Mouse (Mus musculus): ENCODE data around the gene Usp54. TPM values are rescaled to one million over a fixed set of nuclear protein-coding genes. Genes with fewer than 3 reads are reported as not detected.

Usp54 gene
- polyA plus RNA-seq, 1 experiment from 2014 or later: 12.6 TPM

GRCm38 (mm10) chr14:20660827-20661660, 20.2 kb upstream of the Usp54 start:
- ATAC-seq (replicated peaks; ENCODE audit: insufficient number of reproducible peaks, low FRiP score, low TSS enrichment, low read depth) (peak; percentile 81), DNase-seq (ENCODE audit: low spot score) (peak; percentile 100)
- Histone ChIP-seq H3K4me1 (ENCODE audit: control insufficient read depth, insufficient read depth, low read length) (no peaks in the 10 kb centered on the region), H3K4me2 (ENCODE audit: low read depth, low read length) (peak overlapping the region; percentile 88), H3K27ac (replicated peaks; ENCODE audit: low read depth, low read length) (peak overlapping the region; percentile 70), H3K27me3 (ENCODE audit: control insufficient read depth, insufficient read depth, low read length) (peaks cover 2% of the 10 kb centered on the region; the same call in 1 of the 2 replicates), H3K36me3 (replicated peaks; ENCODE audit: control insufficient read depth, insufficient read depth, low read depth, low read length) (no peaks in the 10 kb centered on the region), H3K4me3 (ENCODE audit: low read depth, low read length) (peak overlapping the region; percentile 62), H3K9ac (replicated peaks; ENCODE audit: low read length) (peak overlapping the region; percentile 81), H3K9me3 (replicated peaks; ENCODE audit: control insufficient read depth, low read length) (no peaks in the 10 kb centered on the region)
- 2% methylated on average over 52 of the region's 52 CpGs for WGBS

- 95% methylated on average over 7 of the region's 7 CpGs for WGBS
- DNase-seq (ENCODE audit: low spot score) (no peak), ATAC-seq (replicated peaks; ENCODE audit: insufficient number of reproducible peaks, low FRiP score, low TSS enrichment, low read depth) (no peak)
- H3K27me3 ChIP-seq (ENCODE audit: control insufficient read depth, insufficient read depth, low read length): peaks cover 2% of the 10 kb centered on the region; the same call in 1 of the 2 replicates
- H3K27ac ChIP-seq (replicated peaks; ENCODE audit: low read depth, low read length): no peak overlapping the region
- no peaks in the 10 kb centered on the region for H3K4me1 ChIP-seq (ENCODE audit: control insufficient read depth, insufficient read depth, low read length)
- no peak overlapping the region for H3K4me3 ChIP-seq (ENCODE audit: low read depth, low read length)
- no peak overlapping the region for H3K9ac ChIP-seq (replicated peaks; ENCODE audit: low read length)
- H3K4me2 ChIP-seq (ENCODE audit: low read depth, low read length): no peak overlapping the region
- no peaks in the 10 kb centered on the region for H3K36me3 ChIP-seq (replicated peaks; ENCODE audit: control insufficient read depth, insufficient read depth, low read depth, low read length)
- H3K9me3 ChIP-seq (replicated peaks; ENCODE audit: control insufficient read depth, low read length): no peaks in the 10 kb centered on the region
These were observed 18.8 kb upstream of the Usp54 start for GRCm38 (mm10) chr14:20659687-20660086.

- no peaks in the 10 kb centered on the region for H3K4me1 ChIP-seq (ENCODE audit: control insufficient read depth, insufficient read depth, low read length)
- ATAC-seq (replicated peaks; ENCODE audit: insufficient number of reproducible peaks, low FRiP score, low TSS enrichment, low read depth) (no peak), DNase-seq (ENCODE audit: low spot score) (no peak)
- no peaks in the 10 kb centered on the region for H3K9me3 ChIP-seq (replicated peaks; ENCODE audit: control insufficient read depth, low read length)
- peaks cover 2% of the 10 kb centered on the region; the same call in 1 of the 2 replicates for H3K27me3 ChIP-seq (ENCODE audit: control insufficient read depth, insufficient read depth, low read length)
- H3K36me3 ChIP-seq (replicated peaks; ENCODE audit: control insufficient read depth, insufficient read depth, low read depth, low read length): no peaks in the 10 kb centered on the region
- H3K4me2 ChIP-seq (ENCODE audit: low read depth, low read length): no peak overlapping the region
- H3K4me3 ChIP-seq (ENCODE audit: low read depth, low read length): no peak overlapping the region
- no peak overlapping the region for H3K9ac ChIP-seq (replicated peaks; ENCODE audit: low read length)
- H3K27ac ChIP-seq (replicated peaks; ENCODE audit: low read depth, low read length): no peak overlapping the region
- WGBS: 85% methylated on average over 6 of the region's 6 CpGs
These were observed 18.0 kb upstream of the Usp54 start for GRCm38 (mm10) chr14:20658902-20659301.

GRCm38 (mm10) chr14:20658326-20658725, 17.5 kb upstream of the Usp54 start:
- H3K4me2 ChIP-seq (ENCODE audit: low read depth, low read length): no peak overlapping the region
- no peaks in the 10 kb centered on the region for H3K9me3 ChIP-seq (replicated peaks; ENCODE audit: control insufficient read depth, low read length)
- H3K4me1 ChIP-seq (ENCODE audit: control insufficient read depth, insufficient read depth, low read length): no peaks in the 10 kb centered on the region
- peak; percentile 76 for DNase-seq (ENCODE audit: low spot score)
- no peaks in the 10 kb centered on the region for H3K36me3 ChIP-seq (replicated peaks; ENCODE audit: control insufficient read depth, insufficient read depth, low read depth, low read length)
- no peak overlapping the region for H3K4me3 ChIP-seq (ENCODE audit: low read depth, low read length)
- no peak overlapping the region for H3K27ac ChIP-seq (replicated peaks; ENCODE audit: low read depth, low read length)
- ATAC-seq (replicated peaks; ENCODE audit: insufficient number of reproducible peaks, low FRiP score, low TSS enrichment, low read depth): no peak
- H3K27me3 ChIP-seq (ENCODE audit: control insufficient read depth, insufficient read depth, low read length): peaks cover 2% of the 10 kb centered on the region; the same call in 1 of the 2 replicates
- no peak overlapping the region for H3K9ac ChIP-seq (replicated peaks; ENCODE audit: low read length)

GRCm38 (mm10) chr14:20656361-20656760, 15.5 kb upstream of the Usp54 start, which contains the start of gene Myoz1:
Myoz1 (minus strand) TSS chr14:20656540.
- Histone ChIP-seq H3K27me3 (ENCODE audit: control insufficient read depth, insufficient read depth, low read length) (no peaks in the 10 kb centered on the region), H3K36me3 (replicated peaks; ENCODE audit: control insufficient read depth, insufficient read depth, low read depth, low read length) (no peaks in the 10 kb centered on the region), H3K4me2 (ENCODE audit: low read depth, low read length) (no peak within 1 kb of the TSS), H3K9me3 (replicated peaks; ENCODE audit: control insufficient read depth, low read length) (no peaks in the 10 kb centered on the region), H3K4me1 (ENCODE audit: control insufficient read depth, insufficient read depth, low read length) (no peaks in the 10 kb centered on the region), H3K27ac (replicated peaks; ENCODE audit: low read depth, low read length) (no peak within 1 kb of the TSS), H3K4me3 (ENCODE audit: low read depth, low read length) (no peak within 1 kb of the TSS), H3K9ac (replicated peaks; ENCODE audit: low read length) (no peak within 1 kb of the TSS)
- DNase-seq (ENCODE audit: low spot score): peak; percentile 7
- no peak for ATAC-seq (replicated peaks; ENCODE audit: insufficient number of reproducible peaks, low FRiP score, low TSS enrichment, low read depth)
- 31% methylated on average over 11 of the region's 11 CpGs for WGBS

- H3K27ac ChIP-seq (replicated peaks; ENCODE audit: low read depth, low read length): no peak overlapping the region
- no peaks in the 10 kb centered on the region for H3K9me3 ChIP-seq (replicated peaks; ENCODE audit: control insufficient read depth, low read length)
- no peak overlapping the region for H3K9ac ChIP-seq (replicated peaks; ENCODE audit: low read length)
- no peaks in the 10 kb centered on the region for H3K4me1 ChIP-seq (ENCODE audit: control insufficient read depth, insufficient read depth, low read length)
- DNase-seq (ENCODE audit: low spot score) (no peak), ATAC-seq (replicated peaks; ENCODE audit: insufficient number of reproducible peaks, low FRiP score, low TSS enrichment, low read depth) (no peak)
- WGBS: 63% methylated on average over 9 of the region's 9 CpGs
- no peaks in the 10 kb centered on the region for H3K36me3 ChIP-seq (replicated peaks; ENCODE audit: control insufficient read depth, insufficient read depth, low read depth, low read length)
- no peak overlapping the region for H3K4me3 ChIP-seq (ENCODE audit: low read depth, low read length)
- no peak overlapping the region for H3K4me2 ChIP-seq (ENCODE audit: low read depth, low read length)
- no peaks in the 10 kb centered on the region for H3K27me3 ChIP-seq (ENCODE audit: control insufficient read depth, insufficient read depth, low read length)
These were observed 14.9 kb upstream of the Usp54 start for GRCm38 (mm10) chr14:20655731-20656130.

- WGBS: 80% methylated on average over 9 of the region's 9 CpGs
- Histone ChIP-seq H3K4me1 (ENCODE audit: control insufficient read depth, insufficient read depth, low read length) (no peaks in the 10 kb centered on the region), H3K4me3 (ENCODE audit: low read depth, low read length) (no peak overlapping the region), H3K27ac (replicated peaks; ENCODE audit: low read depth, low read length) (no peak overlapping the region), H3K27me3 (ENCODE audit: control insufficient read depth, insufficient read depth, low read length) (no peaks in the 10 kb centered on the region), H3K4me2 (ENCODE audit: low read depth, low read length) (no peak overlapping the region), H3K36me3 (replicated peaks; ENCODE audit: control insufficient read depth, insufficient read depth, low read depth, low read length) (no peaks in the 10 kb centered on the region), H3K9me3 (replicated peaks; ENCODE audit: control insufficient read depth, low read length) (no peaks in the 10 kb centered on the region), H3K9ac (replicated peaks; ENCODE audit: low read length) (no peak overlapping the region)
- ATAC-seq (replicated peaks; ENCODE audit: insufficient number of reproducible peaks, low FRiP score, low TSS enrichment, low read depth) (no peak), DNase-seq (ENCODE audit: low spot score) (no peak)
These were observed 14.0 kb upstream of the Usp54 start for GRCm38 (mm10) chr14:20654690-20655421.

GRCm38 (mm10) chr14:20651722-20652256, 10.9 kb upstream of the Usp54 start:
- WGBS: 72% methylated on average over 4 of the region's 4 CpGs
- no peak for ATAC-seq (replicated peaks; ENCODE audit: insufficient number of reproducible peaks, low FRiP score, low TSS enrichment, low read depth)
- Histone ChIP-seq H3K9ac (replicated peaks; ENCODE audit: low read length) (no peak overlapping the region), H3K27me3 (ENCODE audit: control insufficient read depth, insufficient read depth, low read length) (no peaks in the 10 kb centered on the region), H3K9me3 (replicated peaks; ENCODE audit: control insufficient read depth, low read length) (no peaks in the 10 kb centered on the region), H3K4me3 (ENCODE audit: low read depth, low read length) (no peak overlapping the region), H3K4me2 (ENCODE audit: low read depth, low read length) (no peak overlapping the region), H3K27ac (replicated peaks; ENCODE audit: low read depth, low read length) (no peak overlapping the region), H3K36me3 (replicated peaks; ENCODE audit: control insufficient read depth, insufficient read depth, low read depth, low read length) (no peaks in the 10 kb centered on the region), H3K4me1 (ENCODE audit: control insufficient read depth, insufficient read depth, low read length) (no peaks in the 10 kb centered on the region)
- DNase-seq (ENCODE audit: low spot score): no peak
